Mouse (Mus musculus): ENCODE measurements around the gene Bpi.

Bpi gene

DNA sequence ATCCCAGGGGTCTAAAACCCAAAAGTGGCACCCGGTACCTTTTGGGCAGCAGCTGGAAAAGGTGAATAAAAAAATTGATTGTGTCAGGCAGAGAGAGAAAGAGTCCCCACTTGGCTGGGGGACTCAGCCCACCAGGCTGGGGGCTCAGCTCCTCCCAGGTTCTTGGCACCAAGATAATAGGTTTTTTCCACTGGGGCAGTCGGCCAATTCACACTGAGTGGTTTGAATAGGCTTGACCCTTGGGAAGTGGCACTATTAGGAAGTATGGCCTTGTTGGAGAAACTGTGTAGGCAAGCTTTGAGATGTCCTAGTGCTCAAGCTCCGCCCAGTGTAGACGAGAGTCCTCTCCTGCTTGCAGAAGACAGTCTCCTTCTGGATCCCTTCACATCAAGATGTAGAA lies 41.8 kb downstream of the Bpi start:
- DNase-seq = no peak

DNA sequence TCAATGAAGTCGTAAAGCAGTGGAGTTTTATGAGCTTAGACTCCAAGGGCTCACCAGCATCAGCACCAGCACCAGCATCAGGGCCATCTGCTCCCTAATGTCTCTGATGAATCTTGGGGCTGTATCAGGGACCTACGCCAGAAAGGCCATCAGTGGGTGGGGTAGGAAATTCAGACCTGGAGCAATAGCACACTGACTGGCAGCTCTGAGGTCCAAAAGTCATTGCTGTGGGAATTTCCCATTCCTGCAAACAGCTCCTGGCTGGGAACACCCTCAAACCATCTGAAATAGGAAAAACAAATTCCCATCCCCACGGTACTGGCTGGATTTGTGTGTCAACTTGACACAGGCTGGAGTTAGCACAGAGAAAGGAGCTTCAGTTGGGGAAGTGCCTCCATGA lies 44.9 kb downstream of the Bpi start:
- no peak for DNase-seq

DNA sequence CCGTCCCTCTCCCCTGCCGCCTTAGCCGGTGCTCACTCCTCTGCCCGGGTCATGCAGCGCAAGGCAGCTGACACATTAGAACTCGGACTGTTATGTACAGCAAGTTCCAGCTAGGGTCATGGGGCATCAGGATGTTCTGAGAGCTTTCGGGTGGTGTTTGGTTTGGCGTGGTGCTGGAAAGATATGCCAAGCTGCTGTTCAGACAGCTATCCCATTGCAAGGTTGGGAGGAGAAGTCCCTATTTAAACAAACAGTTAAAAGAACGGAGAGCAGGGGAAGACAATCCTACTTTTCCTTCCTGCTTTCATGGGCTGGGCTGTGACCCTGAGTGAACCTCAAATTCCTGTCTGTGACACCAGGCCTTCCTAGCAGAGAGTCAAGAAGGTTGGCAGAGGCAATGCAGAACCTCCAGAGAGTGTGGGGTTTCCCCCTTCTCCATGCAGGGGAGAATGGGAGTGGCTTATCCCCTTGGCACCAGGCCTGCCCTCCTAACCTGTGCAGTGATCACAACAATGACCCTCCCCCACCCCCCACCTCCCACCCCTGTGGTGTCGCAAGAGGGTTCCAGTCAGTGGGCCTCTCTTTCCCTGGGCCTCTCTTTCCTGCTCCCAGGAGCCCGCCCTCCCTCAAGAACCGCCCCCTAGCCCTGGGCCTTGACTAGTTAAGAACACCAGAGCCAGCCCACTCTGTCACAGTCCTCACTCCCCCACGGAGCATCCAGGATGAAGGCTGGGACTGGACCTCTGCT lies 48.2 kb downstream of the Bpi start, which contains the start of gene Lbp:
Gene Lbp (plus strand): TSS at position 546 of the 748 bp plus-strand sequence.
- no peak for DNase-seq

DNA sequence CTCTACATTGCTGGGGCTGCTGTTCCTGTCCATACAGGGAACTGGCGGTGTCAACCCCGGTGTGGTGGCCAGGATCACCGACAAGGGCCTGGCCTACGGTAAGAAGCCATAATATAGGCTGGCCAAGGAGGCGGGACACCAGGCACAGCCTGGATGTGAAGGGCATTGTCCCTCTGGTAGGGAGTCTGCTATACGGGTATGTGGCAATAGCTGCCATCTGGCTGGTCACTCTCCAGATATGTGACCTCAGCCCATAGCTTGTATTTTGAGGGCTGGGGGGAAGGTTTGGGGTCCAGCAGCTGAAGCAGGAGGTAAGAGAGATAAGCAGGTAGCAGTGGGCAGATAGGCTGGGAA lies 48.8 kb downstream of the Bpi start:
- no peak for DNase-seq

DNA sequence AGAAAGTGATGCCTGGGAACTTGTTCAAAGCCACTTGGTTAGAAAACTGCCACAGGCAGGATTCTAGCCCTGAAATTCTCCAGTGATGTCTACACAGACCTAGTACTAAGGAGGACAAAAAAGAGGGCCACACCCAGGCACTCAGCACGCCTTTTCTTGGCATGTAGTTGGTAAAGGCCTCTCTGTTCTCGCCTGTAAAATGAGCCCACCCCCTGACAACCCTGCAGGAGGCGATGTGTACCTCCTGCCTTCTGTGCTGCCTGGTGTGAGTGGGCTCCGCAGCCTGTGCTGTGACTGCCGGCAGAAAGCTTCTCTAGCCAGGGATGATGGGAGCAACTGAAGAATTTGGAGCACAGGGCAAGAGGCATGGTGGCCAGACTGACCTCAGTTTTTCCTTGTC lies 50.4 kb downstream of the Bpi start:
- peak; percentile 74 for DNase-seq

DNA sequence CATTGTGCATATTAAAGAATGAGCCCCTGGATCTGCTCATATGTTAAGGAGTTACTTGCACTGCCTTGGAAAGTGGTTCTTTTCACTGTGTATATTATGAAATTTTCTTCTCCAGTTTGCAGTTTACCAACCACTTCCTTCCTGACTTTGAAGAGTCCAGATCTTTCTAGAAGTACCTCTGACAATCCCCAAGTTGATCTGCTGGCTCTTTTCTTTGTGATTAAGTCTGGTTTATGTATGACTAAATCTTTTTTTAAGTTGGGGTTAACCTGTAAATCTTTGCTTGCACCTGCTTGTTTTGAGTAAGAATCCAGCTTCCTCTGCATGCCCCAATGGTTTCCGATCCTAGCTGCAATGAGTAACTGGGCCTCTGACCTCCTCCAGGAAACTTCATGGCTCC lies 55.2 kb downstream of the Bpi start:
- no peak for DNase-seq

DNA sequence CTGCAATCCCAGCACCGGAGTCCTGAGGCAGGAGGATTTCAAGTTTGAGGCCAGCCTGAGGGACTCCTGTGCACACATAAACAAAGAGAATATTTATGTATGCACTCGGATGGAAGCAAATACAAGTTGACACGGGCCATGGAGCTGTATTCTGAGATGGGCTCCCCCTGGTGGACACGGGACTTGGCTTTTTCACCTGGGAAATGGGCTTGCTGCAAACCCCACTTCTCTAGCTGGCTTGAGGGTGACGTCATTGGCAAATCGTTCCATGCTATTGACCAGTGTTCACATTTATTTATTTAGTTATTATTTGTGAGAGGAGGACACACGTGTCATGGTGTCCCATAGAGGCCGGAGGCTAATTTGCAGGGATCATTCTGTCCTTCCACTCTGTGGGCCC lies 58.5 kb downstream of the Bpi start:
- no peak for DNase-seq

DNA sequence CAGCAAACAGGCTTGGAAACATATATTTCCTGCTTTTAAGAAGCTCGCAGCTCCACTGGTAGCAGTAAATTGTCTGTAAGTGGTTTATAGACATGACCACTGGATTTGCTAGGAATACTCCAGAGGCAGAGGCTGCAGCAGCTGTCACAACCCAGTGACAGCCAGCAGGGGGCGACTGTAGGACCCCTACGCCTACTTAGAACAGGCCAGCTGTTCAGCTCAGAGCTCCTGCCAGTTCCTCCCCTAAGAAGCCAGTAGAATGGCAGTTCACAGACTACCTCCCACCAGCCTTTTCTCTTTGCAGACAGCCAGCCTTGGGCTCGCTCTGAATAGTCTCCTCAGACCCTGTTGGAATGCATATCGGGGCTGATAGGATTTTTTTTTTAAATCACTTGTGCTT lies 59.1 kb downstream of the Bpi start:
- peak; percentile 74 for DNase-seq

DNA sequence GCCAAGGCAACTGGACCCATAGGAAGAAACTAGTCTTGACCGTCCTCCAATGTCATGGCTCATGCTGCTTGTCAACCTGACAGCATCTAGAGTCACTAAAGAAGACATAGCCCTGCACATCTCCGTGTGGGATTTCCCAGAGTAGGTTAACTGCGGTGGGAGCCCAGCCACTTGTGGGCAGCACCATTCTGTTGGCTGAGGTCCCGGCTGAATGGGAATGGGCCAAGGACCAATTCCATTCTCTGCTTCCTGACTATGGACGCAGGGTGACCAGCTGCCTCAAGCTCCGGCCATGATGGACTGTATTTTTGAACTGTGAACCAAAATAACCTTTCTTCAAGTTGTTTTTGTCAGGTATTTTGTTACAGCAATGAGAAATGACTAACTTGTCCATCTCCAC lies 63.7 kb downstream of the Bpi start:
- no peak for DNase-seq

DNA sequence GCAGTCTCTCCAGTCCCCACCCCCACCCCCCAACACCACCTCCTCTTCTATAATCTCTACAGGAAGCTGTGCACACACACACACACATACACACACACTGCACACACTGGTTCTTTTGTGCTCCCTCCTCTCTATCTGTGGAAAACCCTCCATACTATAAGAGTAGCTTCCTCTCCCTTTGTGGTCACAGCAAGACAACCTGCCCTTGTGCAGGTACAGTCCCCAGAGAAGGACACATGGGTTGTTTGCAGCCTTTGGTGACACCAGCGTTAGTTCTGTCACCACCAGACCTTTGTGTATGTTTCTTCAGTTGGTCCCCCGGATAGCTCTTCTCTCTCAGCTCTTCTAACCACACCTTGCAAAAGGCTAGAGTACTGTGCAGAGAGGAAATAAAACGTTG lies 65.0 kb downstream of the Bpi start:
- DNase-seq = no peak

DNA sequence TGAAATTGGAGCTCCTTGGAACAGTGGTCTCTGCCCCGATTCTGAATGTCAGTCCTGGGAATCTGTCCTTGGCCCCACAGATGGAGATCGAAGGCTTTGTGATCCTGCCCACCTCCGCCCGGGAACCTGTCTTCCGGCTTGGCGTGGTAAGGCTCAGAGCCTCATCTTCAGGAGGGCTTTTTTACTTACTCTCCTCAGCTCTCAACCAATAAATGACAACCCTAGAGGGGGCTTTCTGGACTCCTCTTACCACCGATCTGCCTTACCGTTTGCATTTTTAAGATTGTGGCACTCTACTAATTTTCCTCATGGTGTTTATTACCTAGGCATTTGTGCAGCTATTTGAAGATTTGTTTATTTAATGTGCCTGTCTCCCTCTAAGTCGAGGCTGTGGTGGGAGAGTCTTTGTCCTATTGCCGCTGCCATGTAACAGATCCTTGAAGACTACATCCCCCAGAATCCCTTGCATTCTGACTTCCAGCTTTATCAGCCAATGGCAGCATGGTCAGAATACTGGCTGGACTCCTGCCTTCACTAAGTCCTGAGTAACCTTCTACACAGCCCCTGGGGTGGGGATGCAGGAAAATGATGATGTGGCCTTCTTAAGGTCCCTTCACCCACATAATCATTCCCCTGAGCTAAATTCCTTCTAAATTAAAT lies 66.8 kb downstream of the Bpi start:
- no peak for DNase-seq

DNA sequence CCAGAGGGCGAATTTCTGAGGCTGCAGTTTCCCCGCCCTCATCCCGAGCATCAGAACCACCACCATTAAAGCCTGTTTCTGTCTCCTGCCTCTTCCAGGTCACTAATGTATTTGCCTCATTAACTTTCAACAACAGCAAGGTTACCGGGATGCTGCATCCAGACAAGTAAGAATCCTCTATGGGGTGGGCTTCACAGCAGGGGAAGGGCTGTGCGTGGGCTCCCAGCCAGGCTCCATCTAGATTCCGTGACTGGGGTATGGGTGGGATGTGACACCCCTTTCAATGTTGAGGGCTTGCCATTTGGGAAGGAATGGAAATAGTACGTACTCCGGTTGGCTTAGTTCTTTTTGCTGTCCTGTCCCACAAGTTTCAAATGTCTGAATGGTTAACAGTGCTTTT lies 67.7 kb downstream of the Bpi start:
- DNase-seq = no peak

Measured in layer of hippocampus, adult 9-11 months (tissue).